Mouse (Mus musculus) neural tube, embryonic 12.5 days (tissue): ENCODE measurements around the gene B3gnt2. TPM values are rescaled to one million over a fixed set of nuclear protein-coding genes. Genes with fewer than 3 reads are reported as not detected.

ENCODE experiments used
- ATAC-seq: fragments of 200-750 bp; cut with Nextera tagmentation; 2 replicates; pipeline ENCODE4 v1.8.0; 2017; ENCODE audit warnings: low read depth, mild to moderate bottlenecking, moderate TSS enrichment, moderate library complexity; ENCODE audit not compliant: low FRiP score
- H3K27ac ChIP-seq: fragments of 300-500 bp; sonication (generic); 2 replicates; pipeline ENCODE4 v1.5.1; 2016
- H3K27me3 ChIP-seq: fragments of 300-500 bp; sonication (generic); replicated peaks from 2 replicates; pipeline ENCODE4 v1.6.1; 2016; ENCODE audit warnings: mild to moderate bottlenecking
- H3K36me3 ChIP-seq: fragments of 300-500 bp; sonication (generic); 2 replicates; pipeline ENCODE4 v1.6.1; 2016; ENCODE audit warnings: mild to moderate bottlenecking
- H3K4me1 ChIP-seq: fragments of 300-500 bp; sonication (generic); 2 replicates; pipeline ENCODE4 v1.6.1; 2016
- H3K4me2 ChIP-seq: fragments of 300-500 bp; sonication (generic); replicated peaks from 2 replicates; pipeline ENCODE4 v1.6.1; 2016; ENCODE audit warnings: mild to moderate bottlenecking
- H3K4me3 ChIP-seq: fragments of 300-500 bp; sonication (generic); 2 replicates; pipeline ENCODE4 v1.5.1; 2016
- H3K9ac ChIP-seq: fragments of 300-500 bp; sonication (generic); 2 replicates; pipeline ENCODE4 v1.6.1; 2016; ENCODE audit warnings: mild to moderate bottlenecking
- H3K9me3 ChIP-seq: fragments of 300-500 bp; sonication (generic); 2 replicates; pipeline ENCODE4 v1.6.1; 2016; ENCODE audit warnings: mild to moderate bottlenecking
- WGBS: fragments of 180-500 bp; shearing (Covaris S2); methylation state at CpG from one replicate; pipeline ENCODE4 v1.1.7; 2016; 5-methylcytosine and 5-hydroxymethylcytosine counted together
- polyA plus RNA-seq: library from polyadenylated mRNA; unstranded; fragments of >200 nt; fragmentation: Nextera tagmentation; extraction: Ambion mirVana; gene quantifications from 2 replicates; pipeline ENCODE4 v1.2.1, GENCODE M21; 2016

The B3gnt2 gene
- polyA plus RNA-seq, 1 experiment from 2014 or later: 3.0 TPM

DNA sequence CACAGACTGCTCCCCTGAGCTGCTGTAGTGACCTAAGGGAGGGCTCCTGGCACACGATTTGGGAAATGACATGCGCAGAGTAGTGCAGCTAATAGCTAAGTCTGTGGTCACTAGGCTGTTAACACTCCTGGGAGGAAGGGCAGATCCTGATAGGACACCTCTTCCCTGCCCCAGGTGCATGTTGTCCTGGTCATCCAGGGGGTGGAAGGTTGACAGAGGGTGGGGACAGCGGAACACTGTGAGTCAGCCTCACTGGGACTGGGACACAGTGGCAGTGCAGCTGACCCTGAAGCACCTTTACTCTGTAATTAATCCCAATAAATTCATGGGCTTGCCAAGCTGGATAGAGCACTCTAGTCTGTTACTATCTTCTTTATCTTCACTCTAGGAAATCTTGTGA lies 39.5 kb downstream of the B3gnt2 start:
- H3K27me3 ChIP-seq: no peaks in the 10 kb centered on the region
- no peak for ATAC-seq
- no peaks in the 10 kb centered on the region for H3K9me3 ChIP-seq
- no peak overlapping the region for H3K9ac ChIP-seq
- H3K36me3 ChIP-seq: no peaks in the 10 kb centered on the region
- no peak overlapping the region for H3K4me3 ChIP-seq
- 85% methylated on average over 3 of the region's 3 CpGs for WGBS
- no peaks in the 10 kb centered on the region for H3K4me1 ChIP-seq
- no peak overlapping the region for H3K4me2 ChIP-seq
- no peak overlapping the region for H3K27ac ChIP-seq

DNA sequence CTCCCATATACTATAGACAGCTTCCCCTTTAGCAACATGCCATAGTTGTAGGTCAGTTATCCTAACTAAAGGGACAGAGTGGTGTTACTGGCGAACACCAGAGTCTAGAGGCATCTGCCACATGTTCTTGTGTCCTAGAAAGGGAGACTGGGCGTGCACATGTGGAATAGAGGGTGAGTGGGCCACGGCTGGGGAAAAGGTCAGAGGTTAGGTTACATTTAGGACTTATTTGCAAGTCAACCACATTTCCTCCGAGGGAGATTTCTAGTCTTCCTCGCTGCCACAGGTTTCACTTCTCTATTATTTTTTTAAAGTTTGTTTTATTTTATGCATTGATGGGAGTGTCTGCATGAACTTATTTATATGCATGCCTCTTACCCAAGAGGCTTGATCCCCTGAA lies 42.4 kb downstream of the B3gnt2 start:
- Histone ChIP-seq H3K4me3 (no peak overlapping the region), H3K4me2 (no peak overlapping the region), H3K27me3 (no peaks in the 10 kb centered on the region), H3K36me3 (no peaks in the 10 kb centered on the region), H3K4me1 (no peaks in the 10 kb centered on the region), H3K27ac (no peak overlapping the region), H3K9me3 (no peaks in the 10 kb centered on the region), H3K9ac (no peak overlapping the region)
- no peak for ATAC-seq
- WGBS: 71% methylated on average over 5 of the region's 5 CpGs

DNA sequence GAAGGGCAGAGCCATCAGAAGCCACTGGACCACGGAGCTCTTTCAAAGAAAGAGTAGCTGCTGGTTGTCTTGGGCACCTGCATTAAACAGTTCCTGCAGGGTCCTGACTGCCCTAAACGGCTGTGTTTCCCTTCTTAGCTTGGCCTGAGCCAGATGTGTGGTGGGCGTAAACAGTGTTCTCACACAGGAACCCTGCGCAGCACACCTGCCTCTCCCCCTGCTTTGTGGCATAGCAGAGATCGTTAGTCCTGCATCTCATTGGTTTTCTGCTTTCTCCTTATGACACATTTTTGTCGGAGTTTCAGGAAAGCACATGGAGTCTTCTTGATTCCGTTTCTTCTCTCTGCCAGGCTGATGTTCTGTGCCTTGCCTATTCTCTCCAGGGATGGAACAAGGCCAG lies 44.9 kb downstream of the B3gnt2 start:
- no peaks in the 10 kb centered on the region for H3K36me3 ChIP-seq
- H3K27ac ChIP-seq: no peak overlapping the region
- H3K4me3 ChIP-seq: no peak overlapping the region
- no peaks in the 10 kb centered on the region for H3K27me3 ChIP-seq
- no peak for ATAC-seq
- no peaks in the 10 kb centered on the region for H3K9me3 ChIP-seq
- H3K4me1 ChIP-seq: no peaks in the 10 kb centered on the region
- H3K4me2 ChIP-seq: no peak overlapping the region
- H3K9ac ChIP-seq: no peak overlapping the region
- 89% methylated on average over 7 of the region's 7 CpGs for WGBS

GRCm38 (mm10) chr11:22815143-22815542 lies 45.6 kb downstream of the B3gnt2 start:
- H3K4me2 ChIP-seq: no peak overlapping the region
- no peaks in the 10 kb centered on the region for H3K9me3 ChIP-seq
- H3K4me3 ChIP-seq: no peak overlapping the region
- no peaks in the 10 kb centered on the region for H3K4me1 ChIP-seq
- no peaks in the 10 kb centered on the region for H3K27me3 ChIP-seq
- ATAC-seq: no peak
- H3K27ac ChIP-seq: no peak overlapping the region
- no peaks in the 10 kb centered on the region for H3K36me3 ChIP-seq
- H3K9ac ChIP-seq: no peak overlapping the region

GRCm38 (mm10) chr11:22813921-22814704 lies 46.6 kb downstream of the B3gnt2 start:
- H3K4me3 ChIP-seq: no peak overlapping the region
- WGBS: 86% methylated on average over 5 of the region's 5 CpGs
- H3K4me1 ChIP-seq: no peaks in the 10 kb centered on the region
- H3K4me2 ChIP-seq: no peak overlapping the region
- no peak for ATAC-seq
- H3K9me3 ChIP-seq: no peaks in the 10 kb centered on the region
- no peaks in the 10 kb centered on the region for H3K36me3 ChIP-seq
- H3K27me3 ChIP-seq: no peaks in the 10 kb centered on the region
- no peak overlapping the region for H3K9ac ChIP-seq
- H3K27ac ChIP-seq: no peak overlapping the region

DNA sequence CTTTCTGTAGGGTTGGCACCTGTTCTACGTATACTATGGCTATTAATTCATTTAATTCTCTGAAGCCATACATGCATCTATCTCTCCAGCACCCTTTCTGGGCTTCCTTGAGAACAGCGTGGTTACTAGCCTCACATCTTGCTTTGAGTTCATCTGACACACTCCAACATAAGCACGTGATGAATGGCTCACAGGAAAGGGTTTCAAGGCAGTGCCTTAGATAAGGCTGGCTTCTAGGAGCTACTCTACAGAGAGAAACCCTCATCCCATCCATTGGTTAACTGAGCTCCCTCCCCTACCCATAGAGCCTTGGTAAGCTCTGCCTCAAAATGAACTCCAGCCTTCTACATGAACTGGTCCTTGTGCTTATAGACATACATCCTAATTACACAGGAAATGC lies 47.3 kb downstream of the B3gnt2 start:
- WGBS: 88% methylated on average over 3 of the region's 3 CpGs
- H3K9me3 ChIP-seq: no peaks in the 10 kb centered on the region
- H3K4me1 ChIP-seq: no peaks in the 10 kb centered on the region
- H3K36me3 ChIP-seq: no peaks in the 10 kb centered on the region
- no peak overlapping the region for H3K9ac ChIP-seq
- no peak overlapping the region for H3K4me3 ChIP-seq
- no peak for ATAC-seq
- H3K4me2 ChIP-seq: no peak overlapping the region
- H3K27me3 ChIP-seq: no peaks in the 10 kb centered on the region
- H3K27ac ChIP-seq: no peak overlapping the region

DNA sequence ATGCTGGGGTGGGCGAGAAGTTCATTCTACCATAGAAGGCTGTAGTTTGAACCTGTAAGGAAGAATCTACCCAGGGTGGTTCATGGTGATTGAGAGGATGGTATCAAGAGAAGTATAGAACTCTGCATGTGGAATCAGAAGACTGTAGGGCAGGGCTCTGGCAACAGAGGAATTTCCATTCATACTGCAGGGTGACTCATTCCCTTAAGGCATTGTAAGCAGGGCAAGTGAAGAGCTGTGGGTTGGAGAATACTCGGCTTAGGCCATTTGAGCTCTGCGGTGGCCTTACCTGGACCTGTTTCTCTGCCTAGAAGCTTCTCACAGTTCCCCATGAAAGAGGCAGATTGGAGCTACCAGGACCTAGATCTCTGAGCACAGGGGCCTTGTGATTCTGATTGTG lies 49.3 kb downstream of the B3gnt2 start:
- Histone ChIP-seq H3K9ac (no peak overlapping the region), H3K4me1 (no peaks in the 10 kb centered on the region), H3K4me3 (no peak overlapping the region), H3K4me2 (no peak overlapping the region), H3K27me3 (no peaks in the 10 kb centered on the region), H3K27ac (no peak overlapping the region), H3K36me3 (no peaks in the 10 kb centered on the region), H3K9me3 (no peaks in the 10 kb centered on the region)
- ATAC-seq: no peak
- 84% methylated on average over 3 of the region's 3 CpGs for WGBS

- no peak overlapping the region for H3K27ac ChIP-seq
- H3K27me3 ChIP-seq: no peaks in the 10 kb centered on the region
- H3K4me1 ChIP-seq: no peaks in the 10 kb centered on the region
- no peak overlapping the region for H3K4me2 ChIP-seq
- H3K9me3 ChIP-seq: no peaks in the 10 kb centered on the region
- H3K36me3 ChIP-seq: no peaks in the 10 kb centered on the region
- ATAC-seq: no peak
- no peak overlapping the region for H3K4me3 ChIP-seq
- no peak overlapping the region for H3K9ac ChIP-seq
- 86% methylated on average over 7 of the region's 7 CpGs for WGBS
Measured at GRCm38 (mm10) chr11:22809465-22810096, 51.2 kb downstream of the B3gnt2 start.

- Histone ChIP-seq H3K4me2 (no peak overlapping the region), H3K36me3 (no peaks in the 10 kb centered on the region), H3K27me3 (no peaks in the 10 kb centered on the region), H3K9ac (no peak overlapping the region), H3K4me1 (no peaks in the 10 kb centered on the region), H3K9me3 (no peaks in the 10 kb centered on the region), H3K4me3 (no peak overlapping the region), H3K27ac (no peak overlapping the region)
- no peak for ATAC-seq
Measured at GRCm38 (mm10) chr11:22808040-22808439, 52.7 kb downstream of the B3gnt2 start.

- no peaks in the 10 kb centered on the region for H3K27me3 ChIP-seq
- H3K4me3 ChIP-seq: no peak overlapping the region
- 90% methylated on average over 1 of the region's 1 CpGs for WGBS
- no peak for ATAC-seq
- H3K27ac ChIP-seq: no peak overlapping the region
- H3K4me1 ChIP-seq: no peaks in the 10 kb centered on the region
- no peaks in the 10 kb centered on the region for H3K36me3 ChIP-seq
- no peak overlapping the region for H3K4me2 ChIP-seq
- H3K9ac ChIP-seq: no peak overlapping the region
- H3K9me3 ChIP-seq: no peaks in the 10 kb centered on the region
Measured at GRCm38 (mm10) chr11:22805171-22805570, 55.6 kb downstream of the B3gnt2 start.

DNA sequence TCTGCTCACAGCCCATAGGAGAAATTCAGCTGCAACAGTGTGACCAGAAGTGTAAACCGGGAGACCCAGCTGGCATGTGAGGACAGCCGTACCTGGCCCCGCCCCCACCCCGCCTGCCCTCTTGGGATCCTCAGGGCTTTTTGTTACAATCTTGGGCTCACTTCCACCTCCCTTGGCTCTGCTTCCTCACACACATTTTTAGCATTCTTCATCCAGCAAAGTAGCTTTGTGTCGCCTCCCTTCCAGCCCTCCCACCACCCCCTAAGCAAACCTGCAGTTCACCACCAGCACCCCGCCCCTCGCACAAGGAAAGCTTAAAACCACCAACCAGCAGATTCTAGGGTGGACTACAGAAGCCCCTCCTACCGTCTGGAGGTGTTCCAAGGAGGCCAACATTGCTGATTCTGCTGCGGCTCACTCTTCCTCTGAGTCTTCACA lies 60.8 kb downstream of the B3gnt2 start:
- Histone ChIP-seq H3K27ac (no peak overlapping the region), H3K4me2 (no peak overlapping the region), H3K27me3 (no peaks in the 10 kb centered on the region), H3K4me3 (no peak overlapping the region), H3K36me3 (no peaks in the 10 kb centered on the region), H3K9ac (no peak overlapping the region), H3K9me3 (no peaks in the 10 kb centered on the region), H3K4me1 (no peaks in the 10 kb centered on the region)
- 32% methylated on average over 9 of the region's 9 CpGs for WGBS
- ATAC-seq: no peak

DNA sequence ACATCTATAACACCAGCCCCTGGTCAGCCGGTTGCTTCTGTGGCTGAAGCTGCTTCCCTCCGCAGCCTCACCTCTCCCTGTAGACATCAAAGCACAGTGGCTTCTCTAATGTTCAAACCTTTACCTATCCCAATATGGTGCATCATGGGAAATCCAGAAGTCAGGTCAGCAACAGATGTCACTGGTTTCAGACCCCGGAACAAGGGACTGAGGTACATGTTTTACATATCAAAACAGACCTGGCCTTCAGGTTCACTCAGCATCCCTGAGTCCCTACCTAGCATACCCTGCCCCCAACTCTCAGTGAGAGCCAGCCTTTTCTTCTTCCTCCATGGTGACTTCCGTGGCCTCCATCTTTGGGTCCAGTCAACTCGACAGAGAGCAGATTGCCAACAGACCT lies 61.8 kb downstream of the B3gnt2 start:
- ATAC-seq: no peak
- H3K36me3 ChIP-seq: no peaks in the 10 kb centered on the region
- H3K4me1 ChIP-seq: no peaks in the 10 kb centered on the region
- no peaks in the 10 kb centered on the region for H3K27me3 ChIP-seq
- no peak overlapping the region for H3K4me2 ChIP-seq
- no peak overlapping the region for H3K9ac ChIP-seq
- no peak overlapping the region for H3K4me3 ChIP-seq
- H3K27ac ChIP-seq: no peak overlapping the region
- 68% methylated on average over 5 of the region's 5 CpGs for WGBS
- no peaks in the 10 kb centered on the region for H3K9me3 ChIP-seq

DNA sequence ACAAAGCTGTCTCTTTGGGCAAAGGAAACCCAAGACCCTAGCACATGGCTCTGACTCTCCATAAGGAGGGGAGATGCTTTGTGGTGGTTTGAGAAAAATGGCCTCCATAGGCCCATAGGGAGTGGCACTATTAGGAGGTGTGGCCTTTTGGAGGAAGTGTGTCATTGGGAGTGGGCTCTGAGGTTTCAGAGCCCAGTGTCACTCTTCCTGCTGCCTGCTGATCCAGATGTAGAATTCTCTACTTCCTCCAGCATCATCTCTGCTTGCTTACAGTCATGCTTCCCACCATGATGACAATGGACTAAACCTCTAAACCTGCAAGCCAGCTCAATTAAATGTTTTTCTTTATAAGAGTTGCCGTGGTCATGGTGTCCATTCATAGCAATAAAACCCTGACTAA lies 66.0 kb downstream of the B3gnt2 start:
- H3K9ac ChIP-seq: no peak overlapping the region
- no peaks in the 10 kb centered on the region for H3K9me3 ChIP-seq
- no peaks in the 10 kb centered on the region for H3K36me3 ChIP-seq
- 91% methylated on average over 1 of the region's 1 CpGs for WGBS
- H3K4me2 ChIP-seq: no peak overlapping the region
- no peaks in the 10 kb centered on the region for H3K4me1 ChIP-seq
- H3K27ac ChIP-seq: no peak overlapping the region
- H3K27me3 ChIP-seq: no peaks in the 10 kb centered on the region
- ATAC-seq: no peak
- H3K4me3 ChIP-seq: no peak overlapping the region
